Mouse (Mus musculus): ENCODE data around the gene Col9a3. TPM values are rescaled to one million over a fixed set of nuclear protein-coding genes. Genes with fewer than 3 reads are reported as not detected.

The Col9a3 gene
- polyA plus RNA-seq (2015; fragmentation: Nextera tagmentation; extraction: Ambion mirVana): 36.9 and 38.3 TPM in 2 replicates

- no peak for ATAC-seq (ENCODE audit: low read depth)
- Histone ChIP-seq H3K9ac (ENCODE audit: low read length) (peak within 1 kb of the TSS; percentile 61), H3K27ac (ENCODE audit: low read length) (no peak within 1 kb of the TSS), H3K27me3 (ENCODE audit: control insufficient read depth, insufficient read depth, low read depth, low read length) (peaks cover 9% of the 10 kb centered on the region; the same call in 1 of the 2 replicates), H3K36me3 (ENCODE audit: control insufficient read depth, insufficient read depth, low read length) (peaks cover 16% of the 10 kb centered on the region), H3K4me3 (ENCODE audit: low read length) (peak within 1 kb of the TSS; percentile 37), H3K4me1 (replicated peaks; ENCODE audit: control insufficient read depth, insufficient read depth, low read length) (peaks cover 3% of the 10 kb centered on the region; the same call in 1 of the 2 replicates), H3K9me3 (ENCODE audit: control insufficient read depth, low read length) (no peaks in the 10 kb centered on the region), H3K4me2 (ENCODE audit: low read depth, low read length) (peak within 1 kb of the TSS; percentile 57)
- whole genome bisulfite sequencing: 39% methylated on average over 4 of the region's 4 CpGs
These were observed at the start of gene Col9a3 for GRCm38 (mm10) chr2:180597490-180597889. Gene Col9a3, plus strand, starts transcription at chr2:180597790.

DNA sequence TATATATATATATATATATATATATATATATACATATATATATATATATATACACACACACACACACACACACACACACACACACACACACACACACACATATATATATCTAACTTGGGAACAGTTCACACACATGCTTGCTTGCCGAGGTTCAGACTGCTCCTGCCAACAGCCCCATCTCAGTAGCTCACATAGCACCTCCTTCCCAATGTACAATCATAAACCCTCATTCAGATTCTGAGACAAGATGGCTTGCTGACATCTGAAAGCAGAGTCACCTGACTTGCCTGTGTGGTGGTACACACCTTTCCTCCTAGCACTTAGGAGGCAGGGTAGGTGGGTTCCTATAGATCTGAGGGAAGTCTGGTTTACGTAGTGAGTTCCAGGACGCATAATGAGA, 45.2 kb upstream of the Col9a3 start:
- Histone ChIP-seq H3K27me3 (ENCODE audit: control insufficient read depth, insufficient read depth, low read depth, low read length) (no peaks in the 10 kb centered on the region), H3K9me3 (ENCODE audit: control insufficient read depth, low read length) (no peaks in the 10 kb centered on the region), H3K27ac (ENCODE audit: low read length) (no peak overlapping the region), H3K4me1 (replicated peaks; ENCODE audit: control insufficient read depth, insufficient read depth, low read length) (peaks cover 4% of the 10 kb centered on the region), H3K36me3 (ENCODE audit: control insufficient read depth, insufficient read depth, low read length) (no peaks in the 10 kb centered on the region), H3K4me2 (ENCODE audit: low read depth, low read length) (no peak overlapping the region), H3K9ac (ENCODE audit: low read length) (no peak overlapping the region), H3K4me3 (ENCODE audit: low read length) (no peak overlapping the region)
- no peak for ATAC-seq (ENCODE audit: low read depth)
- whole genome bisulfite sequencing: 57% methylated on average over 3 of the region's 3 CpGs

DNA sequence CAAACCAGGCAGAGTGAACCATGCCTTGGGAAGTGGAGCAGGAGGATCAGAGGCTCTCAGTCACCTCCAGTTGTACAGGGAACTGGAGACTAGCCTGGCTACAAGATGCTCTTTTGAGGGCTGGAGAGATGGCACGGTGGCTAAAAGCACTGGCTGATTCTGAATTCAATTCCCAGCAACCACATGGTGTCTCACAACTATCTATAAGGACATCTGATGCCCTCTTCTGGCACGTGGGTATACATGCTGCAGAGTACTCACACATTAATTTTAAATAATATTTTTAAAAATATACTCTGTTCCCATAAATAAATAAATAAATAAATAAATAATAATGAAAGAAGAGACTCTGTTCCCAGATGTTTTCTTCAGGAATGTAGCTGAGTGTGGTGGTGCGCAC, 42.4 kb upstream of the Col9a3 start:
- 55% methylated on average over 3 of the region's 3 CpGs for WGBS

DNA sequence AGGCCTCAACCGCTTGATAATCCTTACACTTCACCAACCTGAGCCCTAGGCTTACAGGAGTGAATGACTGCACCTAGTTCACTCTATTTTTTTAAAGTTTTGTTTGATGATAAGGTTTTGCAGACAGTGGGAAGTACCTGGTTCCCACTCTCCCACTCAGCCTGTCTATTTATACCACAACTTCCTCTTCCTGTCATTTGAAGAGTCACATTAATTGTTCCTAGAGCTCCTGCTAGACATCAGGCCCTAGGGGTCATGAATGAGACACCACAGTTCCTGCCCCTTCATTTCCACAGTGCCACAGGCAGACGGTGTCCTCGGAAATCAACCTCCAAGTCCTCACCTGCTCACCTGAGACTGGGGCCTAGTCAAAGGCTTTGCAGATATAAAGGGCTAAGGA, 41.1 kb upstream of the Col9a3 start:
- ATAC-seq (ENCODE audit: low read depth): no peak
- Histone ChIP-seq H3K27ac (ENCODE audit: low read length) (no peak overlapping the region), H3K9ac (ENCODE audit: low read length) (no peak overlapping the region), H3K27me3 (ENCODE audit: control insufficient read depth, insufficient read depth, low read depth, low read length) (no peaks in the 10 kb centered on the region), H3K9me3 (ENCODE audit: control insufficient read depth, low read length) (peaks cover 4% of the 10 kb centered on the region; the same call in 1 of the 2 replicates), H3K4me1 (replicated peaks; ENCODE audit: control insufficient read depth, insufficient read depth, low read length) (no peaks in the 10 kb centered on the region), H3K4me2 (ENCODE audit: low read depth, low read length) (no peak overlapping the region), H3K36me3 (ENCODE audit: control insufficient read depth, insufficient read depth, low read length) (no peaks in the 10 kb centered on the region), H3K4me3 (ENCODE audit: low read length) (no peak overlapping the region)
- WGBS: 71% methylated on average over 3 of the region's 3 CpGs

More for the DNA sequence above, 42.4 kb upstream of the Col9a3 start:
- peaks cover 3% of the 10 kb centered on the region; the same call in 1 of the 2 replicates for H3K9me3 ChIP-seq (ENCODE audit: control insufficient read depth, low read length)
- no peak overlapping the region for H3K27ac ChIP-seq (ENCODE audit: low read length)
- ATAC-seq (ENCODE audit: low read depth): no peak
- no peaks in the 10 kb centered on the region for H3K36me3 ChIP-seq (ENCODE audit: control insufficient read depth, insufficient read depth, low read length)
- H3K4me3 ChIP-seq (ENCODE audit: low read length): no peak overlapping the region
- no peaks in the 10 kb centered on the region for H3K4me1 ChIP-seq (replicated peaks; ENCODE audit: control insufficient read depth, insufficient read depth, low read length)
- no peaks in the 10 kb centered on the region for H3K27me3 ChIP-seq (ENCODE audit: control insufficient read depth, insufficient read depth, low read depth, low read length)
- no peak overlapping the region for H3K4me2 ChIP-seq (ENCODE audit: low read depth, low read length)
- H3K9ac ChIP-seq (ENCODE audit: low read length): no peak overlapping the region

DNA sequence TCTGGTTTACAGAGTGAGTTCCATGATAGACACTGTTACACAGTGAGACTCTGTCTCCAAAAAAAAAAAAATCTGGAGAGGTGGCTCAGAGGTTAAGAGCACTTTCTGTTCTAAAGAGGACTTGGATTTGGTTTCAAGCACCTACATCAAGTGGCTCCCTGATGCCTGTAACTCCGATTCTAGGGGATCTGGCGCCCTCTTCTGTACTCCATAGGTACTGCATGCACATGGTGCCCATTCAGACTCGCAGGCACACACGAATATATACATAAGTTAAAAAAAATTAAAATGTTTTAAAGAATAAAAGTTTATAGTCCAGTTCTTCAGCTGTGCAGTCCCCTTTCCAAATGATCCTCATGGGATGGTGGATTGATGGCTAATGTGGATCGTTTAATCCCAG, 37.3 kb upstream of the Col9a3 start:
- no peak for ATAC-seq (ENCODE audit: low read depth)
- no peak overlapping the region for H3K27ac ChIP-seq (ENCODE audit: low read length)

GRCm38 (mm10) chr2:180562146-180562545, 35.4 kb upstream of the Col9a3 start:
- no peak for ATAC-seq (ENCODE audit: low read depth)
- H3K27ac ChIP-seq (ENCODE audit: low read length): no peak overlapping the region
- H3K27me3 ChIP-seq (ENCODE audit: control insufficient read depth, insufficient read depth, low read depth, low read length): peaks cover 6% of the 10 kb centered on the region
- 36% methylated on average over 5 of the region's 5 CpGs for WGBS
- peaks cover 4% of the 10 kb centered on the region; the same call in 1 of the 2 replicates for H3K9me3 ChIP-seq (ENCODE audit: control insufficient read depth, low read length)
- no peak overlapping the region for H3K4me2 ChIP-seq (ENCODE audit: low read depth, low read length)
- no peak overlapping the region for H3K9ac ChIP-seq (ENCODE audit: low read length)
- H3K36me3 ChIP-seq (ENCODE audit: control insufficient read depth, insufficient read depth, low read length): no peaks in the 10 kb centered on the region
- H3K4me3 ChIP-seq (ENCODE audit: low read length): no peak overlapping the region
- H3K4me1 ChIP-seq (replicated peaks; ENCODE audit: control insufficient read depth, insufficient read depth, low read length): peaks cover 8% of the 10 kb centered on the region; the same call in 1 of the 2 replicates

More for the DNA sequence above, 37.3 kb upstream of the Col9a3 start:
- H3K9ac ChIP-seq (ENCODE audit: low read length): no peak overlapping the region
- H3K4me2 ChIP-seq (ENCODE audit: low read depth, low read length): no peak overlapping the region
- 53% methylated on average over 5 of the region's 5 CpGs for WGBS
- no peaks in the 10 kb centered on the region for H3K4me1 ChIP-seq (replicated peaks; ENCODE audit: control insufficient read depth, insufficient read depth, low read length)
- H3K9me3 ChIP-seq (ENCODE audit: control insufficient read depth, low read length): peaks cover 4% of the 10 kb centered on the region; the same call in 1 of the 2 replicates
- no peak overlapping the region for H3K4me3 ChIP-seq (ENCODE audit: low read length)
- H3K36me3 ChIP-seq (ENCODE audit: control insufficient read depth, insufficient read depth, low read length): no peaks in the 10 kb centered on the region
- peaks cover 6% of the 10 kb centered on the region for H3K27me3 ChIP-seq (ENCODE audit: control insufficient read depth, insufficient read depth, low read depth, low read length)

DNA sequence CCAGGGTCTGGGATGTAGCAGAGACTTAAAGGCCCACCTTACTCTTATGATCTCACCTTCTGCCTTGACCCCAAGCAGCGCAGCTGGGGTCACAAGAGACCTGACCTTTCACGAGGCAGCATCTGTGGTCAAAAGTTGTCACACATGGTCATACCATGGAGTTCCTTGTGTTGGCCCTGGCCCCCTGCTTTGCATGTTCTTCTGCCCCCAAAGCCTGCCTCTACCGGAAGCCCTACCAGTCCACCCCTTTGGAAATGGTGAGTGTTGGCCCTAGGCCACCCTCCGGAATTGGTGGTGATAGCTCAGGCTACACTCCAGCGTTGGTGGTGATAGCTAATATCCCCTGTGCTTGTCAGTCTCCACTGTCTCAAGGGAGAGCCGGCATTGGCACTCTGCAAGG, 34.3 kb upstream of the Col9a3 start:
- H3K36me3 ChIP-seq (ENCODE audit: control insufficient read depth, insufficient read depth, low read length): no peaks in the 10 kb centered on the region
- H3K4me3 ChIP-seq (ENCODE audit: low read length): no peak overlapping the region
- H3K9me3 ChIP-seq (ENCODE audit: control insufficient read depth, low read length): peaks cover 4% of the 10 kb centered on the region; the same call in 1 of the 2 replicates
- no peak overlapping the region for H3K27ac ChIP-seq (ENCODE audit: low read length)
- no peak overlapping the region for H3K4me2 ChIP-seq (ENCODE audit: low read depth, low read length)
- no peak overlapping the region for H3K9ac ChIP-seq (ENCODE audit: low read length)
- peaks cover 6% of the 10 kb centered on the region for H3K27me3 ChIP-seq (ENCODE audit: control insufficient read depth, insufficient read depth, low read depth, low read length)
- WGBS: 51% methylated on average over 6 of the region's 6 CpGs
- peaks cover 8% of the 10 kb centered on the region; the same call in 1 of the 2 replicates for H3K4me1 ChIP-seq (replicated peaks; ENCODE audit: control insufficient read depth, insufficient read depth, low read length)
- ATAC-seq (ENCODE audit: low read depth): no peak

GRCm38 (mm10) chr2:180563841-180564240, 33.7 kb upstream of the Col9a3 start:
- Histone ChIP-seq H3K4me3 (ENCODE audit: low read length) (no peak overlapping the region), H3K9me3 (ENCODE audit: control insufficient read depth, low read length) (peaks cover 4% of the 10 kb centered on the region; the same call in 1 of the 2 replicates), H3K36me3 (ENCODE audit: control insufficient read depth, insufficient read depth, low read length) (no peaks in the 10 kb centered on the region), H3K9ac (ENCODE audit: low read length) (no peak overlapping the region), H3K27ac (ENCODE audit: low read length) (no peak overlapping the region), H3K27me3 (ENCODE audit: control insufficient read depth, insufficient read depth, low read depth, low read length) (peaks cover 6% of the 10 kb centered on the region), H3K4me1 (replicated peaks; ENCODE audit: control insufficient read depth, insufficient read depth, low read length) (peaks cover 11% of the 10 kb centered on the region), H3K4me2 (ENCODE audit: low read depth, low read length) (no peak overlapping the region)
- ATAC-seq (ENCODE audit: low read depth): no peak
- WGBS: 32% methylated on average over 5 of the region's 5 CpGs

DNA sequence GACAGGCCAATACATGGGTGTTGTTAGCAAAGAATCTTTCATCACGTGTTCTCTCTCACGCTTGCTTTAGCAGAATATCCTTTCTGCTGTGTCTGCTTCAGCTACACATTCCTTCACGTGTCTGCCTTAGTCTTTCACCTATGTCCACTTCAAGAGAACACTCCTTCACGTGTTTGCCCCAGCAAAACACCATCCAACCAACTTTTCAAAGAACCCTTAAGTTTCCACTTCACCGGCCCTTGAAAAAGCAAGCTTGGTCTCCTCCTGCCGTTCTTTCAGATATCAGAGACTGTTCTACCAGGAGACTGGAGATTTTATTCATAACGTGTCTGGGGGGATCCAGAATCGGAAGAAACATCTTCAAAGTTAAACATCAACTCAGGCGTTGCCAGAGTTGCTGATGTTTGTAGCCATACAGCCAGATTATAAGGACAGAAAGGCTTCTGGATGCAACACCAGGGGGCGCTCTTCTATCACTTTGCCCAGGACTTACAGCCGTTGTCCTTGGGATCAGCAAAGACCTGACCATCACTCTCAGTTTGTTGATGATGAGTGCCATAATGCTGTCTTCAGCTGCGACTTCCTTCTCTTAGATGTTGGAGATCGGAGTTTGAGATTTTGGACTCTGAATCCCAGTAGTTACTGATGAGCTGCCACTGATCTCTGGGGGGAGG, 31.2 kb upstream of the Col9a3 start:
- H3K27ac ChIP-seq (ENCODE audit: low read length): no peak overlapping the region
- WGBS: 18% methylated on average over 13 of the region's 13 CpGs
- no peaks in the 10 kb centered on the region for H3K36me3 ChIP-seq (ENCODE audit: control insufficient read depth, insufficient read depth, low read length)
- peak; percentile 61 for ATAC-seq (ENCODE audit: low read depth)
- no peaks in the 10 kb centered on the region for H3K9me3 ChIP-seq (ENCODE audit: control insufficient read depth, low read length)
- no peak overlapping the region for H3K4me2 ChIP-seq (ENCODE audit: low read depth, low read length)
- peaks cover 20% of the 10 kb centered on the region for H3K4me1 ChIP-seq (replicated peaks; ENCODE audit: control insufficient read depth, insufficient read depth, low read length)
- H3K4me3 ChIP-seq (ENCODE audit: low read length): no peak overlapping the region
- peaks cover 6% of the 10 kb centered on the region for H3K27me3 ChIP-seq (ENCODE audit: control insufficient read depth, insufficient read depth, low read depth, low read length)
- no peak overlapping the region for H3K9ac ChIP-seq (ENCODE audit: low read length)

All from lung, embryonic 16.5 days (tissue).